9 mouse cellular contexts compared by ENCODE assay signal in the genomic region with DNA sequence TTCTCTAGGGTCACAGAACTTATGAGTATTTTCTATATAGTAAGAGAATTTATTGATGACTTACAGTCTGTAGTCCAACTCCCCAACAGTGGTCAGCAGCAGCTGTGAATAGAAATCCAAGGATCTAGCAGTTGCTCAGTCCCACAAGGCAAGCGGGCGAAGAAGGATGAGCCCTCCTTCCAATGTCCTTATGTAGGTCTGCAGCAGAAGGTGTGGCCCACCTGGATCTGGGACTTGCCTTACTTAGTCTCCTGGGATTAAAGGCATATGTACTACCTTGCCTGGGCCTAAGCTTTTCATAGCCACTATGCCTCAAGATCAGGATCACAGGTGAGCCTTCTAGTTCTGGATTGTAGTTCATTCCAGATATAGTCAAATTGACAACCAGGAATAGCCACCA.
"Had no signal": no experiment of that assay in that cellular context is flagged by ENCODE, and none has a peak within 500 bp of the region (broad histone marks: within the 10 kb centered on the region; RNA-seq: fewer than 3 reads in every experiment).

No protein-coding gene starts in this region.

- H3K4me2 ChIP-seq: liver, embryonic 15.5 days; neural tube, embryonic 12.5 days had no signal

- H3K9ac ChIP-seq: liver, embryonic 15.5 days; neural tube, embryonic 12.5 days had no signal

- H3K36me3 ChIP-seq: liver, embryonic 15.5 days; neural tube, embryonic 12.5 days had no signal

- H3K9me3 ChIP-seq: limb, embryonic 10.5 days; liver, embryonic 15.5 days; neural tube, embryonic 12.5 days had no signal

- H3K27me3 ChIP-seq: liver, embryonic 15.5 days; neural tube, embryonic 12.5 days had no signal

- ATAC-seq: lung, postnatal 0 days had no signal

- DNase-seq: kidney, adult 11 months; lung, adult 2 months; midbrain, embryonic 14.5 days; thymus, postnatal 4 days had no signal

- H3K4me3 ChIP-seq: limb, embryonic 10.5 days; liver, embryonic 15.5 days; neural tube, embryonic 12.5 days had no signal

- H3K27ac ChIP-seq: kidney, postnatal 0 days; limb, embryonic 10.5 days; liver, embryonic 15.5 days; neural tube, embryonic 12.5 days had no signal
